Mouse (Mus musculus) heart, embryonic 14.5 days (tissue): Measurements from ENCODE around the gene Pin4. TPM values are rescaled to one million over a fixed set of nuclear protein-coding genes. Genes with fewer than 3 reads are reported as not detected.
"Not testable (repeated sequence)": the region's sequence is repeated elsewhere in the genome, so short reads cannot be mapped to it uniquely, and the experiment has no call there.

ENCODE experiments used
- ATAC-seq: fragments of 200-750 bp; cut with Nextera tagmentation; 2 replicates; pipeline ENCODE4 v1.8.0; 2017; ENCODE audit warnings: low read depth, moderate TSS enrichment; ENCODE audit not compliant: insufficient number of reproducible peaks, insufficient read depth, low FRiP score
- H3K27ac ChIP-seq, 2 experiments: fragments of 200-500 bp in 1 of 2; fragments of 300-500 bp in 1 of 2; sonication (generic) in 1 of 2; replicated peaks in 1 of 2; 2 replicates each; pipeline ENCODE4 v1.5.1; 2012 to 2014; ENCODE audit warnings: low read depth in 2 of 2, low read length in 2 of 2, control low read depth in 1 of 2, mild to moderate bottlenecking in 1 of 2, mixed read lengths in 1 of 2; ENCODE audit not compliant: control insufficient read depth in 1 of 2, insufficient read depth in 1 of 2
- H3K27me3 ChIP-seq: fragments of 300-500 bp; sonication (generic); 2 replicates; pipeline ENCODE4 v1.6.1; 2014; ENCODE audit warnings: mild to moderate bottlenecking, low read length, control low read depth; ENCODE audit not compliant: control insufficient read depth, insufficient read depth
- H3K36me3 ChIP-seq: fragments of 300-500 bp; sonication (generic); 2 replicates; pipeline ENCODE4 v1.6.1; 2014; ENCODE audit warnings: mild to moderate bottlenecking, control low read depth, low read length, mixed read lengths; ENCODE audit not compliant: control insufficient read depth, insufficient read depth
- H3K4me1 ChIP-seq, 2 experiments: fragments of 200-500 bp in 1 of 2; fragments of 300-500 bp in 1 of 2; sonication (generic) in 1 of 2; 2 replicates each; pipeline ENCODE4 v1.6.1; 2012 to 2014; ENCODE audit warnings: low read length in 2 of 2, control low read depth in 1 of 2, mixed read lengths in 1 of 2; ENCODE audit not compliant: control insufficient read depth in 2 of 2, insufficient read depth in 2 of 2
- H3K4me2 ChIP-seq: fragments of 300-500 bp; sonication (generic); 2 replicates; pipeline ENCODE4 v1.6.1; 2014; ENCODE audit warnings: mild to moderate bottlenecking, low read length
- H3K4me3 ChIP-seq, 2 experiments: fragments of 200-500 bp in 1 of 2; fragments of 300-500 bp in 1 of 2; sonication (generic) in 1 of 2; 2 replicates each; pipeline ENCODE4 v1.5.1; 2012 to 2014; ENCODE audit warnings: low read length in 2 of 2, mild to moderate bottlenecking in 2 of 2, control low read depth in 1 of 2, low read depth in 1 of 2, moderate library complexity in 1 of 2; ENCODE audit not compliant: control insufficient read depth in 1 of 2, insufficient read depth in 1 of 2
- H3K9ac ChIP-seq: fragments of 300-500 bp; sonication (generic); 2 replicates; pipeline ENCODE4 v1.6.1; 2014; ENCODE audit warnings: mild to moderate bottlenecking, low read length
- H3K9me3 ChIP-seq: fragments of 300-500 bp; sonication (generic); 2 replicates; pipeline ENCODE4 v1.6.1; 2016; ENCODE audit warnings: low read length, control low read depth; ENCODE audit not compliant: control insufficient read depth
- WGBS: fragments of 180-500 bp; shearing (Covaris S2); extraction: QIAGEN DNeasy Blood & Tissue Kit; methylation state at CpG from one replicate; pipeline ENCODE4 v1.1.7; 2014; 5-methylcytosine and 5-hydroxymethylcytosine counted together
- polyA plus RNA-seq: library from polyadenylated mRNA; unstranded; fragments of >200 nt; fragmentation: Nextera tagmentation; extraction: Ambion mirVana; gene quantifications from 2 replicates; pipeline ENCODE4 v1.2.1, GENCODE M21; 2014

Pin4 gene
- polyA plus RNA-seq, 1 experiment from 2014 or later = 51.2 TPM

GRCm38 (mm10) chrX:102101886-102102285, 17.4 kb upstream of the Pin4 start:
- no peak for ATAC-seq
- no peak overlapping the region for H3K4me2 ChIP-seq
- no peaks in the 10 kb centered on the region for H3K27me3 ChIP-seq
- no peaks in the 10 kb centered on the region for H3K9me3 ChIP-seq
- H3K9ac ChIP-seq = no peak overlapping the region
- no peaks in the 10 kb centered on the region for H3K36me3 ChIP-seq
- no peak overlapping the region for H3K27ac ChIP-seq
- no peaks in the 10 kb centered on the region for H3K4me1 ChIP-seq
- WGBS = 57% methylated on average over 7 of the region's 7 CpGs
- H3K4me3 ChIP-seq = no peak overlapping the region

DNA sequence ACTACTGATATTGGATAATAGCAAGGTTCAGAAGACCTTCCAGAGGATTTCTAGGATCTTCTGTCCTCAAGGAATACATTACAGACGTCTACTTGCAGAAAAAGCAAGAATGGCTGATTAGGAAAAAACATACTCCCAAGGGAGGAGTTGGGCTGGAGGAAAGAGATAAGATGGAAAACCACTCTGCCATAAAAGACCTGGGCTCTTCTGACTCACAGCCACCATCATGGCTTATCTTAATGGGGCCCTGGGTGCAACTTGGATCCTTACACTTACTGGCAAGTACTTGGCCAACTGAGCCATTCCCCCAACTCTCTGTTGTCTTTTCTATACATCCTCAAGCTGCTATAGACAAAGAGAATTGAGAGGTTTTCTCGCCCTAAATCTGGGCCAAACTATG, 15.4 kb upstream of the Pin4 start:
- not testable (repeated sequence) for H3K36me3 ChIP-seq, H3K9me3 ChIP-seq, H3K27me3 ChIP-seq, H3K9ac ChIP-seq, H3K4me3 ChIP-seq, ATAC-seq, H3K4me1 ChIP-seq, H3K4me2 ChIP-seq, H3K27ac ChIP-seq
- 41% methylated on average over 2 of the region's 2 CpGs for WGBS

- not testable (repeated sequence) for H3K4me2 ChIP-seq, H3K36me3 ChIP-seq, H3K27ac ChIP-seq, H3K9me3 ChIP-seq, H3K4me3 ChIP-seq, H3K9ac ChIP-seq, ATAC-seq, H3K4me1 ChIP-seq, H3K27me3 ChIP-seq
- 65% methylated on average over 5 of the region's 5 CpGs for WGBS
Observed at GRCm38 (mm10) chrX:102109349-102109748, 9.9 kb upstream of the Pin4 start.

- Histone ChIP-seq H3K4me3 (no peak overlapping the region), H3K4me2 (no peak overlapping the region), H3K27me3 (no peaks in the 10 kb centered on the region), H3K27ac (no peak overlapping the region), H3K9me3 (no peaks in the 10 kb centered on the region), H3K4me1 (peaks cover 0 to 4% of the 10 kb centered on the region in 2 experiments; a peak in 1 of 4 replicates), H3K36me3 (no peaks in the 10 kb centered on the region), H3K9ac (no peak overlapping the region)
- WGBS = 53% methylated on average over 4 of the region's 4 CpGs
- no peak for ATAC-seq
Observed at GRCm38 (mm10) chrX:102115676-102116075, 3.6 kb upstream of the Pin4 start.

DNA sequence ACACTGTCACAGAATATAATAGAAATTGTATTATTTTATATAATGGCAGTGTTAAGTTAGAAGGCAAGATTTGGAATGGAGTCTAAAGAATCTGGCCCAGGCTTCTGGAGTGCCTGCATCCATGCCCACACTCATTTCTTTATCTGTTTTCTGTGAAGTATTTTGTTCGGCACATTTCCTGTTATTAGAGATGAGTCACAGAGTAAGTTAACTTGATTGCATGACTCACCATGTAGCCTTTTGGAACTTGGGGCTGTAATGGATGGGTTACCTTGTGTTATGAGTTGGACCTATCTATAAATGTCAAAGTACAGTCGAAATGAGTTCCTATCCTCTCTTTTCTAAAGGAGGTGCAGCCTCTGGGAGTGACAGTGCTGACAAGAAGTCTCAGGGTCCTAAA, 2.1 kb downstream of the Pin4 start:
- H3K36me3 ChIP-seq = peaks cover 33% of the 10 kb centered on the region
- no peak overlapping the region for H3K9ac ChIP-seq
- ATAC-seq = no peak
- H3K27me3 ChIP-seq = no peaks in the 10 kb centered on the region
- H3K4me3 ChIP-seq = no peak overlapping the region
- H3K9me3 ChIP-seq = no peaks in the 10 kb centered on the region
- no peak overlapping the region for H3K27ac ChIP-seq
- no peak overlapping the region for H3K4me2 ChIP-seq
- peaks cover 0 to 4% of the 10 kb centered on the region in 2 experiments; a peak in 1 of 4 replicates for H3K4me1 ChIP-seq
- 67% methylated on average over 2 of the region's 2 CpGs for WGBS

GRCm38 (mm10) chrX:102141157-102141556, 21.9 kb downstream of the Pin4 start:
- Histone ChIP-seq H3K27ac (no peak overlapping the region), H3K36me3 (peaks cover 35% of the 10 kb centered on the region), H3K4me3 (no peak overlapping the region), H3K9ac (no peak overlapping the region), H3K4me2 (no peak overlapping the region), H3K9me3 (no peaks in the 10 kb centered on the region), H3K4me1 (no peaks in the 10 kb centered on the region), H3K27me3 (no peaks in the 10 kb centered on the region)
- no peak for ATAC-seq
- WGBS = 69% methylated on average over 1 of the region's 1 CpGs

DNA sequence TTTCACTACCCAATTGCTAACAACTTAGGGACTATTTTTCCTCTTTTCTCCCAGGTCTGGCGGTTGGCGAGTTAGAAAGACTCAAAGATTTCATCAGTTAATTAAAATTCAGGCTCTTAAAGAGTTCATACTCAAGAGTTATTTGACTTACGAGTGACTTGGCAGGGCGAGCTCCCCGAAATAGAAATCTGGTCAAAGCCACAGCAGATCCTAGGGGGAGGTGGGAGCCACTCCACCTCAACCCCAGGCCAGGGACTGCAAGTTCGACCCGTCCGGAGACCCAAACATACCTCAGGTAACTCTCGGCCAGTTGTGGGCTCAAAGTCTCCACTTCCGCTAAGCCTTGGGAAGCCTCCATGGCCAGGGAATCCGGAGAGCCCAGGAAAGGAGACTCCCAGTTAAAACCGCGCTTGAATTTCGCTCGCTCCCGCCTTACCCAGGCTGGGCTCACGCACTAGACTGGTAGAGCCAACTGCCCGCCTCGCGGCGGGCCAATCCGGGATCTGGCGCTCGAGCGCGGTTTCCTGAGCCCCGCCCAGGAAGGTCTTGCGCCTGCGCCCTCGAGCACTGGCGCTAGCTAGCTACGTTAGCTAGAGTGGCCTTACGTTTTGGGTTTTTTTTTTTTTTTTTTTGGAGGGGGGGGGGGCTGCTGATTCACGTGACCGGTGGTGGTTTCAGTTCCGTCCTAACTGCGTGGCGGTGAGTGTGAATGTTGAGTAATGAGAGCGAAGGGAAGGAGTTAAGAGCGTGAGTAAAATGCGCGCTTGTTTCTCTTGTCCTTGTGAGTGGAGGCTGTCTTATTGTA, 37.6 kb downstream of the Pin4 start, which contains the start of gene Ercc6l:
Ercc6l (minus strand) TSS at position 474 of the 805 bp plus-strand sequence.
- Histone ChIP-seq H3K9ac (peak within 1 kb of the TSS; percentile 71), H3K4me3 (peak within 1 kb of the TSS; percentile 53 to 59), H3K27ac (peak within 1 kb of the TSS; percentile 83 to 87), H3K36me3 (no peaks in the 10 kb centered on the region), H3K4me1 (no peaks in the 10 kb centered on the region), H3K4me2 (peak within 1 kb of the TSS; percentile 53), H3K9me3 (no peaks in the 10 kb centered on the region), H3K27me3 (no peaks in the 10 kb centered on the region)
- WGBS = 9% methylated on average over 42 of the region's 42 CpGs
- ATAC-seq = peak; percentile 98

- Histone ChIP-seq H3K9me3 (no peaks in the 10 kb centered on the region), H3K4me3 (peak overlapping the region; percentile 53 to 58), H3K27me3 (no peaks in the 10 kb centered on the region), H3K27ac (peak overlapping the region; percentile 83 to 87), H3K36me3 (no peaks in the 10 kb centered on the region), H3K4me1 (no peaks in the 10 kb centered on the region), H3K4me2 (peak overlapping the region; percentile 53), H3K9ac (peak overlapping the region; percentile 64)
- WGBS = 52% methylated on average over 5 of the region's 5 CpGs
- no peak for ATAC-seq
Observed at GRCm38 (mm10) chrX:102157423-102157791, 38.2 kb downstream of the Pin4 start.
